In genomic region chr16:37651467-37651866, GRCm38 (mm10) we compare ENCODE assay signal across 15 mouse cellular contexts. TPM values are rescaled to one million over a fixed set of nuclear protein-coding genes. Genes with fewer than 3 reads are reported as not detected.
A peak's percentile ranks its signal among the peaks of the same experiment; 100 is the strongest.
DNase-seq lines count a peak whose midpoint lies in the region; ATAC-seq and TF ChIP-seq lines count a peak whose summit lies in the region.
"Had no signal": no experiment of that assay in that cellular context is flagged by ENCODE, and none has a peak within 500 bp of the region (broad histone marks: within the 10 kb centered on the region; RNA-seq: fewer than 3 reads in every experiment).

No protein-coding gene starts in this region.

- no peak overlapping the region for H3K4me3 ChIP-seq in heart, postnatal 0 days (ENCODE audit: low read depth, low read length)
- no peak overlapping the region for H3K4me3 ChIP-seq in brown adipose tissue, adult 24 weeks (ENCODE audit: insufficient read depth, low read depth, low read length)
- no peak overlapping the region for H3K4me3 ChIP-seq in midbrain, embryonic 16.5 days (ENCODE audit: low read depth, low read length)
- H3K4me3 ChIP-seq in lung, adult 2 months (replicated peaks; ENCODE audit: extremely low read depth, low read depth, low read length): no peak overlapping the region
- H3K4me3 ChIP-seq: embryonic facial prominence, embryonic 15.5 days had no signal

- peaks cover 17% of the 10 kb centered on the region for H3K4me1 ChIP-seq in heart, postnatal 0 days (ENCODE audit: control insufficient read depth, insufficient read depth)
- H3K4me1 ChIP-seq in brown adipose tissue, adult 24 weeks (ENCODE audit: control insufficient read depth, insufficient read depth, insufficient read length, low read length): peaks cover 16% of the 10 kb centered on the region
- peaks cover 23% of the 10 kb centered on the region for H3K4me1 ChIP-seq in midbrain, embryonic 16.5 days (ENCODE audit: control insufficient read depth, insufficient read depth, low read length)
- H3K4me1 ChIP-seq in lung, adult 2 months (ENCODE audit: control insufficient read depth, insufficient read depth, low read length): peaks cover 8% of the 10 kb centered on the region

- peaks cover 19% of the 10 kb centered on the region for H3K36me3 ChIP-seq in heart, postnatal 0 days (replicated peaks; ENCODE audit: control insufficient read depth, insufficient read depth, low read length)
- H3K36me3 ChIP-seq in midbrain, embryonic 16.5 days (ENCODE audit: control insufficient read depth, insufficient read depth, low read length): peaks cover 11% of the 10 kb centered on the region

- no peak overlapping the region for H3K4me2 ChIP-seq in heart, postnatal 0 days (ENCODE audit: low read depth, low read length)
- H3K4me2 ChIP-seq in midbrain, embryonic 16.5 days (ENCODE audit: low read length): no peak overlapping the region
- H3K4me2 ChIP-seq: embryonic facial prominence, embryonic 15.5 days had no signal

- no peaks in the 10 kb centered on the region for H3K27me3 ChIP-seq in heart, postnatal 0 days (ENCODE audit: control insufficient read depth, insufficient read depth, low read length)
- H3K27me3 ChIP-seq in midbrain, embryonic 16.5 days (ENCODE audit: control insufficient read depth, insufficient read depth, low read depth, low read length): no peaks in the 10 kb centered on the region
- H3K27me3 ChIP-seq: embryonic facial prominence, embryonic 15.5 days had no signal

- DNase-seq in heart, postnatal 0 days (ENCODE audit: low spot score): no peak
- no peak for DNase-seq in heart, postnatal 4 days
- DNase-seq in ES-CJ7 (ENCODE audit: low read depth, low spot score): peak; percentile 93
- DNase-seq in kidney, postnatal 10 days: peak; percentile 26
- no peak for DNase-seq in lung, adult 2 months
- no peak for DNase-seq in left cerebral cortex, postnatal 25 days (ENCODE audit: low spot score in 2 of 2)
- DNase-seq: lung, postnatal 36 days; midbrain, embryonic 14.5 days; thymus, postnatal 4 days had no signal

- peak overlapping the region; percentile 27 for H3K27ac ChIP-seq in heart, postnatal 0 days (ENCODE audit: low read depth)
- peak overlapping the region; percentile 38; the same call in 1 of the 2 replicates for H3K27ac ChIP-seq in brown adipose tissue, adult 24 weeks (replicated peaks; ENCODE audit: low read depth, low read length)
- no peak overlapping the region for H3K27ac ChIP-seq in midbrain, embryonic 16.5 days (ENCODE audit: low read length)
- H3K27ac ChIP-seq: embryonic facial prominence, embryonic 15.5 days; liver, embryonic 14.5 days; stomach, postnatal 0 days had no signal

- no peak for ATAC-seq in heart, postnatal 0 days (ENCODE audit: insufficient read depth, low read depth)
- ATAC-seq in midbrain, embryonic 16.5 days: no peak
- ATAC-seq: forebrain, embryonic 14.5 days had no signal

- WGBS in heart, postnatal 0 days: 65% methylated on average over 5 of the region's 5 CpGs
- 95% methylated on average over 5 of the region's 5 CpGs for WGBS in midbrain, embryonic 16.5 days
- WGBS in lung, adult 2 months: 63% methylated on average over 5 of the region's 5 CpGs

- no peaks in the 10 kb centered on the region for H3K9me3 ChIP-seq in heart, postnatal 0 days (replicated peaks; ENCODE audit: control insufficient read depth, low read length)
- no peaks in the 10 kb centered on the region for H3K9me3 ChIP-seq in midbrain, embryonic 16.5 days (replicated peaks; ENCODE audit: control insufficient read depth, low read length, poor library complexity, severe bottlenecking)
- H3K9me3 ChIP-seq: embryonic facial prominence, embryonic 15.5 days had no signal

- no peak overlapping the region for H3K9ac ChIP-seq in heart, postnatal 0 days (replicated peaks; ENCODE audit: low read depth, low read length)
- H3K9ac ChIP-seq in midbrain, embryonic 16.5 days (ENCODE audit: low read depth, low read length): no peak overlapping the region
- H3K9ac ChIP-seq: embryonic facial prominence, embryonic 15.5 days; liver, embryonic 14.5 days had no signal

- no peak for TF ChIP-seq POLR2A in lung, adult 2 months (IDR thresholded peaks at IDR 0.05; ENCODE audit: borderline replicate concordance, extremely low read depth, low read depth, low read length)

- no peak for TF ChIP-seq EP300 in heart, postnatal 0 days (IDR thresholded peaks at IDR 0.05; ENCODE audit: low read depth)

- TF ChIP-seq CTCF in heart, postnatal 0 days (IDR thresholded peaks at IDR 0.05; ENCODE audit: low read depth): no peak
- TF ChIP-seq CTCF in lung, adult 2 months (IDR thresholded peaks at IDR 0.05; ENCODE audit: insufficient read depth, low read length): no peak

- intact Hi-C loops in left cerebral cortex, postnatal 25 days (cut with DNase I): loop anchor here (5.0 to 10.0 kb wide), 2 partner anchors 114 to 267 kb away; partner anchors contain the start of genes Gtf2e1, Rabl3 and Stxbp5l

RNA-seq across cellular contexts. Expression of gene Ndufb4, which starts 2.8 kb away (rescaled TPM):
- total RNA-seq in heart, postnatal 0 days (2014; rRNA removed; ENCODE audit: low replicate concordance): 98.7 and 107 TPM in 2 replicates
- 242 and 274 TPM in 2 replicates for polyA plus RNA-seq in heart, postnatal 0 days (2015; fragmentation: Nextera tagmentation; extraction: Ambion mirVana)
- 100 to 1,000 TPM; 141 to 154 TPM for total RNA-seq in heart, postnatal 4 days (2021)
- 800 and 1,040 TPM in 2 replicates for polyA plus RNA-seq in brown adipose tissue, adult 24 weeks (2012; ENCODE audit: insufficient read depth, insufficient read length, missing spikeins)
- polyA plus RNA-seq in midbrain, embryonic 16.5 days (2015; fragmentation: Nextera tagmentation; extraction: Ambion mirVana): 49.1 and 51.7 TPM in 2 replicates
- polyA plus RNA-seq in lung, adult 2 months (2012; rRNA removed): 48.9 and 56.6 TPM in 2 replicates
- total RNA-seq in left cerebral cortex, postnatal 25 days (2021): 10 to 100 TPM; 67.8 to 69.2 TPM

Comparison
In these comparisons a context has a peak if more than half of its experiments do, and no peak if none do; other contexts are left out.
1. DNase-seq: peak in ES-CJ7 (single experiment) and kidney, postnatal 10 days (single experiment); none in heart, postnatal 0 days (single experiment), heart, postnatal 4 days (single experiment), lung, adult 2 months (single experiment) and left cerebral cortex, postnatal 25 days (0 of 2).